Mouse (Mus musculus) left cerebral cortex, adult 2 months (tissue): Measurements from ENCODE around the gene Col4a1. TPM values are rescaled to one million over a fixed set of nuclear protein-coding genes. Genes with fewer than 3 reads are reported as not detected.

Source experiments
- DNase-seq, 2 experiments: peaks; one replicate each; pipeline ENCODE4 v3.0.0; 2021 to 2022; ENCODE audit warnings: low spot score in 2 of 2, mixed read lengths in 1 of 2; ENCODE audit errors: extremely low spot score in 1 of 2
- H3K27ac ChIP-seq: fragments of 200-600 bp; 2 replicates; pipeline ENCODE4 v1.8.1; 2022
- H3K4me3 ChIP-seq: fragments of 200-600 bp; 2 replicates; pipeline ENCODE4 v1.8.1; 2022
- CTCF ChIP-seq: fragments of 200-600 bp; IDR thresholded peaks from 2 replicates; pipeline ENCODE4 v1.8.1; 2022; ENCODE audit warnings: antibody characterized with exemption, mild to moderate bottlenecking, moderate library complexity
- intact Hi-C: fragments of 180-260 bp; cut with DNase I; formaldehyde crosslinking; loops from one replicate; pipeline ENCODE4 v1.15.1; 2025
- total RNA-seq, 2 experiments: library from RNA; stranded (reverse); gene quantifications; 2 replicates each; pipeline ENCODE4 v1.2.3; 2021

The Col4a1 gene
- total RNA-seq, 2 experiments from 2014 or later = 55.4 to 66.2 TPM

- H3K4me3 ChIP-seq = no peak overlapping the region
- H3K27ac ChIP-seq = no peak overlapping the region
- no peak for DNase-seq
- intact Hi-C loops = no loop called here
- TF ChIP-seq CTCF = no peak
Measured at GRCm38 (mm10) chr8:11346225-11346624, 33.6 kb upstream of the Col4a1 start.

GRCm38 (mm10) chr8:11344459-11344858 lies 31.8 kb upstream of the Col4a1 start:
- TF ChIP-seq CTCF = no peak
- intact Hi-C loops = no loop called here

GRCm38 (mm10) chr8:11341111-11341566 lies 28.5 kb upstream of the Col4a1 start:
- no peak overlapping the region for H3K27ac ChIP-seq
- intact Hi-C loops = no loop called here
- TF ChIP-seq CTCF = no peak
- DNase-seq = no peak
- no peak overlapping the region for H3K4me3 ChIP-seq

More at GRCm38 (mm10) chr8:11344459-11344858, 31.8 kb upstream of the Col4a1 start:
- DNase-seq = no peak
- Histone ChIP-seq H3K4me3 (no peak overlapping the region), H3K27ac (no peak overlapping the region)

GRCm38 (mm10) chr8:11340310-11341110 lies 27.9 kb upstream of the Col4a1 start:
- intact Hi-C loops = no loop called here
- no peak overlapping the region for H3K27ac ChIP-seq

GRCm38 (mm10) chr8:11338507-11338906 lies 25.9 kb upstream of the Col4a1 start:
- Histone ChIP-seq H3K4me3 (no peak overlapping the region), H3K27ac (no peak overlapping the region)
- intact Hi-C loops = no loop called here
- TF ChIP-seq CTCF = no peak
- no peak for DNase-seq

More at GRCm38 (mm10) chr8:11340310-11341110, 27.9 kb upstream of the Col4a1 start:
- TF ChIP-seq CTCF = no peak
- H3K4me3 ChIP-seq = no peak overlapping the region
- DNase-seq = no peak

GRCm38 (mm10) chr8:11337642-11338041 lies 25.0 kb upstream of the Col4a1 start:
- H3K27ac ChIP-seq = no peak overlapping the region
- TF ChIP-seq CTCF = no peak
- no peak for DNase-seq
- H3K4me3 ChIP-seq = no peak overlapping the region
- intact Hi-C loops = no loop called here

GRCm38 (mm10) chr8:11336346-11336745 lies 23.7 kb upstream of the Col4a1 start:
- no peak for DNase-seq
- Histone ChIP-seq H3K4me3 (no peak overlapping the region), H3K27ac (no peak overlapping the region)
- no peak for TF ChIP-seq CTCF
- intact Hi-C loops = no loop called here

- no peak overlapping the region for H3K4me3 ChIP-seq
- no peak for DNase-seq
- no peak overlapping the region for H3K27ac ChIP-seq
- no peak for TF ChIP-seq CTCF
- intact Hi-C loops = no loop called here
Measured at GRCm38 (mm10) chr8:11335238-11335637, 22.6 kb upstream of the Col4a1 start.

GRCm38 (mm10) chr8:11334493-11334892 lies 21.9 kb upstream of the Col4a1 start:
- no peak for DNase-seq
- intact Hi-C loops = no loop called here
- H3K27ac ChIP-seq = no peak overlapping the region
- TF ChIP-seq CTCF = no peak
- no peak overlapping the region for H3K4me3 ChIP-seq

GRCm38 (mm10) chr8:11333746-11334145 lies 21.1 kb upstream of the Col4a1 start:
- no peak for DNase-seq
- intact Hi-C loops = no loop called here
- no peak overlapping the region for H3K27ac ChIP-seq
- no peak overlapping the region for H3K4me3 ChIP-seq
- TF ChIP-seq CTCF = no peak

- Histone ChIP-seq H3K4me3 (no peak overlapping the region), H3K27ac (no peak overlapping the region)
- DNase-seq = no peak
- intact Hi-C loops = no loop called here
- TF ChIP-seq CTCF = no peak
Measured at GRCm38 (mm10) chr8:11331561-11331960, 18.9 kb upstream of the Col4a1 start.

- intact Hi-C loops = no loop called here
- Histone ChIP-seq H3K27ac (no peak overlapping the region), H3K4me3 (no peak overlapping the region)
- no peak for DNase-seq
- TF ChIP-seq CTCF = no peak
Measured at GRCm38 (mm10) chr8:11327722-11328417, 15.2 kb upstream of the Col4a1 start.
